In genomic region chr4:24907745-24908144, GRCm38 (mm10) we compare ENCODE assay signal across 19 mouse cellular contexts. TPM values are rescaled to one million over a fixed set of nuclear protein-coding genes. Genes with fewer than 3 reads are reported as not detected.
DNase-seq lines count a peak whose midpoint lies in the region; ATAC-seq and TF ChIP-seq lines count a peak whose summit lies in the region.
"Had no signal": no experiment of that assay in that cellular context is flagged by ENCODE, and none has a peak within 500 bp of the region (broad histone marks: within the 10 kb centered on the region; RNA-seq: fewer than 3 reads in every experiment).

No protein-coding gene starts in this region.

- peak; percentile 65; the same call in 1 of the 2 replicates for TF ChIP-seq EP300 in CH12.LX (IDR thresholded peaks at IDR 0.05; ENCODE audit: low read length)

- no peaks in the 10 kb centered on the region for H3K36me3 ChIP-seq in limb, embryonic 14.5 days (ENCODE audit: control insufficient read depth, insufficient read depth, low read length)
- peaks cover 16% of the 10 kb centered on the region for H3K36me3 ChIP-seq in limb, embryonic 10.5 days
- peaks cover 0 to 22% of the 10 kb centered on the region in 2 experiments for H3K36me3 ChIP-seq in CH12.LX (replicated peaks in 1 of 2; ENCODE audit: control insufficient read depth in 1 of 2, insufficient read depth in 1 of 2, low read length in 1 of 2)
- peaks cover 8% of the 10 kb centered on the region for H3K36me3 ChIP-seq in embryonic facial prominence, embryonic 14.5 days (ENCODE audit: control insufficient read depth, insufficient read depth, low read length)

- WGBS in limb, embryonic 14.5 days, result 36% methylated on average over 3 of the region's 3 CpGs
- WGBS in limb, embryonic 10.5 days, result 81% methylated on average over 3 of the region's 3 CpGs
- WGBS in embryonic facial prominence, embryonic 14.5 days, result 52% methylated on average over 3 of the region's 3 CpGs

- H3K27ac ChIP-seq in gastrocnemius, adult 2 months, result no peak overlapping the region
- no peak overlapping the region for H3K27ac ChIP-seq in limb, embryonic 14.5 days (replicated peaks; ENCODE audit: low read depth, low read length)
- H3K27ac ChIP-seq in limb, embryonic 10.5 days, result no peak overlapping the region
- H3K27ac ChIP-seq in CH12.LX (ENCODE audit: insufficient read depth, low read depth), result no peak overlapping the region
- H3K27ac ChIP-seq in embryonic facial prominence, embryonic 14.5 days (replicated peaks; ENCODE audit: low read depth, low read length), result no peak overlapping the region
- H3K27ac ChIP-seq: embryonic facial prominence, embryonic 15.5 days; heart, embryonic 15.5 days; hindbrain, embryonic 15.5 days; liver, embryonic 14.5 days; macrophage had no signal

- peak; percentile 40 for TF ChIP-seq RAD21 in CH12.LX (IDR thresholded peaks at IDR 0.05; ENCODE audit: low read depth, low read length)

- H3K27me3 ChIP-seq in limb, embryonic 14.5 days (ENCODE audit: control insufficient read depth, insufficient read depth, low read length), result no peaks in the 10 kb centered on the region
- H3K27me3 ChIP-seq in limb, embryonic 10.5 days (ENCODE audit: low read depth, poor library complexity, severe bottlenecking), result no peaks in the 10 kb centered on the region
- H3K27me3 ChIP-seq in CH12.LX (replicated peaks), result no peaks in the 10 kb centered on the region
- H3K27me3 ChIP-seq in embryonic facial prominence, embryonic 14.5 days (replicated peaks; ENCODE audit: control insufficient read depth, insufficient read depth, low read length), result no peaks in the 10 kb centered on the region
- H3K27me3 ChIP-seq: embryonic facial prominence, embryonic 15.5 days; heart, embryonic 15.5 days; hindbrain, embryonic 15.5 days; Patski had no signal

- DNase-seq in gastrocnemius, adult 2 months, result no peak
- DNase-seq in gastrocnemius, postnatal 10 days, result no peak
- peak; percentile 22 for DNase-seq in limb, embryonic 14.5 days (ENCODE audit: low spot score)
- DNase-seq in limb, embryonic 10.5 days (ENCODE audit: low spot score), result no peak
- peak; percentile 41 for DNase-seq in CH12.LX (ENCODE audit: extremely low read depth)
- peak; percentile 66 for DNase-seq in embryonic facial prominence, embryonic 14.5 days (ENCODE audit: low spot score)
- DNase-seq in gastrocnemius, postnatal 36 days, result no peak
- DNase-seq in cerebellum, adult 11 months, result no peak
- DNase-seq: adrenal gland, adult 2 months; cerebellum, adult 9-11 months; right cerebral cortex, adult 18-20 months; spleen, adult 18-20 months; thymus, postnatal 4 days had no signal

- no peaks in the 10 kb centered on the region for H3K9me3 ChIP-seq in limb, embryonic 14.5 days (ENCODE audit: control insufficient read depth, low read length)
- no peaks in the 10 kb centered on the region for H3K9me3 ChIP-seq in limb, embryonic 10.5 days (replicated peaks)
- H3K9me3 ChIP-seq in CH12.LX (replicated peaks; ENCODE audit: low read length), result no peaks in the 10 kb centered on the region
- no peaks in the 10 kb centered on the region for H3K9me3 ChIP-seq in embryonic facial prominence, embryonic 14.5 days (ENCODE audit: control insufficient read depth, low read length)
- H3K9me3 ChIP-seq: embryonic facial prominence, embryonic 15.5 days; heart, embryonic 15.5 days; hindbrain, embryonic 15.5 days had no signal

- no peak overlapping the region for H3K4me3 ChIP-seq in gastrocnemius, adult 2 months
- no peak overlapping the region for H3K4me3 ChIP-seq in limb, embryonic 14.5 days (replicated peaks; ENCODE audit: low read length)
- H3K4me3 ChIP-seq in limb, embryonic 10.5 days, result no peak overlapping the region
- H3K4me3 ChIP-seq in CH12.LX (replicated peaks in 1 of 3; ENCODE audit: low read depth in 2 of 3, low read length in 2 of 3, poor library complexity in 1 of 3), result no peak overlapping the region
- no peak overlapping the region for H3K4me3 ChIP-seq in embryonic facial prominence, embryonic 14.5 days (ENCODE audit: low read depth, low read length)
- H3K4me3 ChIP-seq: embryonic facial prominence, embryonic 15.5 days; heart, embryonic 15.5 days; hindbrain, embryonic 15.5 days had no signal

- TF ChIP-seq POLR2A in limb, embryonic 14.5 days (IDR thresholded peaks at IDR 0.05; ENCODE audit: borderline replicate concordance, extremely low read depth, insufficient read depth, insufficient read length), result no peak
- no peak for TF ChIP-seq POLR2A in CH12.LX (IDR thresholded peaks at IDR 0.05; ENCODE audit: low read depth, low read length)

- H3K9ac ChIP-seq in limb, embryonic 14.5 days (ENCODE audit: low read depth, low read length, severe bottlenecking), result no peak overlapping the region
- no peak overlapping the region for H3K9ac ChIP-seq in CH12.LX (ENCODE audit: insufficient read depth, low read depth)
- no peak overlapping the region for H3K9ac ChIP-seq in embryonic facial prominence, embryonic 14.5 days (ENCODE audit: low read depth, low read length)
- H3K9ac ChIP-seq: embryonic facial prominence, embryonic 15.5 days; heart, embryonic 15.5 days; hindbrain, embryonic 15.5 days; liver, embryonic 14.5 days had no signal

- in situ Hi-C loops in CH12.LX (cut with MboI; ENCODE audit: low pct_ligation_motif_present, low pct_unique_long_range_greater_than_20kb, low sequenced_read_pairs), result no loop called here

- H3K79me2 ChIP-seq in CH12.LX (replicated peaks; ENCODE audit: control insufficient read depth, extremely low read depth, insufficient read depth, poor library complexity, severe bottlenecking), result no peaks in the 10 kb centered on the region

- dilution Hi-C loops in CH12.LX (cut with MboI; ENCODE audit: extremely low pct_ligation_motif_present, extremely low pct_unique_long_range_greater_than_20kb, low sequenced_read_pairs), result no loop called here

- H3K4me2 ChIP-seq in limb, embryonic 14.5 days (replicated peaks; ENCODE audit: low read depth, low read length, severe bottlenecking), result no peak overlapping the region
- H3K4me2 ChIP-seq in CH12.LX (ENCODE audit: insufficient read depth, low read depth, poor library complexity, severe bottlenecking), result no peak overlapping the region
- H3K4me2 ChIP-seq in embryonic facial prominence, embryonic 14.5 days (ENCODE audit: low read depth, low read length), result no peak overlapping the region
- H3K4me2 ChIP-seq: embryonic facial prominence, embryonic 15.5 days; heart, embryonic 15.5 days; hindbrain, embryonic 15.5 days had no signal

- ATAC-seq in limb, embryonic 14.5 days (ENCODE audit: low FRiP score, low read depth), result no peak; the same call in 1 of the 2 replicates
- ATAC-seq in embryonic facial prominence, embryonic 14.5 days (ENCODE audit: low read depth), result no peak
- ATAC-seq: Patski had no signal

- H3K4me1 ChIP-seq in limb, embryonic 14.5 days (ENCODE audit: control insufficient read depth, insufficient read depth, low read length), result no peaks in the 10 kb centered on the region
- no peaks in the 10 kb centered on the region for H3K4me1 ChIP-seq in limb, embryonic 10.5 days
- peaks cover 0 to 3% of the 10 kb centered on the region in 2 experiments; a peak in 1 of 4 replicates for H3K4me1 ChIP-seq in CH12.LX (ENCODE audit: control insufficient read depth in 1 of 2, insufficient read depth in 2 of 2)
- H3K4me1 ChIP-seq in embryonic facial prominence, embryonic 14.5 days (ENCODE audit: control insufficient read depth, insufficient read depth, low read length), result no peaks in the 10 kb centered on the region
- H3K4me1 ChIP-seq: embryonic facial prominence, embryonic 15.5 days; heart, embryonic 15.5 days; hindbrain, embryonic 15.5 days had no signal

- peak; percentile 6; the same call in 1 of the 2 replicates for TF ChIP-seq CTCF in gastrocnemius, adult 2 months (IDR thresholded peaks at IDR 0.05)
- peak in 1 of 2 experiments; percentile 47; a peak in 2 of 4 replicates for TF ChIP-seq CTCF in CH12.LX (conservative IDR thresholded peaks at IDR 0.05 in 1 of 2, IDR thresholded peaks at IDR 0.05 in 1 of 2; ENCODE audit: low read depth in 2 of 2, low read length in 2 of 2)

- intact Hi-C loops in gastrocnemius, adult 2 months (cut with DNase I), result no loop called here
- intact Hi-C loops in gastrocnemius, postnatal 36 days (cut with DNase I), result no loop called here

RNA-seq across cellular contexts. Expression of gene Ndufaf4, which starts 9.9 kb away (rescaled TPM):
- 10 to 100 TPM; 40.0 to 55.9 TPM for total RNA-seq in gastrocnemius, adult 2 months (2021)
- 10 to 100 TPM; 24.7 to 29.0 TPM for total RNA-seq in gastrocnemius, postnatal 10 days (2021)
- 9.0 and 12.5 TPM in 2 replicates for polyA plus RNA-seq in limb, embryonic 14.5 days (2012; rRNA removed)
- polyA plus RNA-seq in limb, embryonic 14.5 days (2014; fragmentation: Nextera tagmentation; extraction: Ambion mirVana), result 41.9 and 46.1 TPM in 2 replicates
- polyA plus RNA-seq in limb, embryonic 10.5 days (2016; fragmentation: Nextera tagmentation; extraction: Ambion mirVana), result 53.3 and 64.7 TPM in 2 replicates
- total RNA-seq in CH12.LX (2012; rRNA removed) (13.9 and 24.0 TPM in 2 replicates), CH12.LX (2014; rRNA removed) (46.2 and 56.2 TPM in 2 replicates)
- polyA plus RNA-seq in CH12.LX (2012; ENCODE audit: insufficient read length, low read depth), result 53.1 and 54.1 TPM in 2 replicates
- polyA plus RNA-seq in embryonic facial prominence, embryonic 14.5 days (2014; fragmentation: Nextera tagmentation; extraction: Ambion mirVana), result 41.9 and 51.9 TPM in 2 replicates
- 10 to 100 TPM; 38.6 to 40.5 TPM for total RNA-seq in gastrocnemius, postnatal 36 days (2021)

RNA-seq across cellular contexts. Expression of gene Klhl32, which starts 56.8 kb away (rescaled TPM):
- total RNA-seq in gastrocnemius, adult 2 months (2021), result under 1 TPM; 0.20 TPM
- total RNA-seq in gastrocnemius, postnatal 10 days (2021), result under 1 TPM; 0.28 to 0.84 TPM
- polyA plus RNA-seq in limb, embryonic 14.5 days (2012; rRNA removed), result 1.5 TPM in 2 replicates
- 3.0 and 4.2 TPM in 2 replicates for polyA plus RNA-seq in limb, embryonic 14.5 days (2014; fragmentation: Nextera tagmentation; extraction: Ambion mirVana)
- polyA plus RNA-seq in limb, embryonic 10.5 days (2016; fragmentation: Nextera tagmentation; extraction: Ambion mirVana), result 4.0 and 4.9 TPM in 2 replicates
- total RNA-seq in CH12.LX (2012; rRNA removed) (0.38 and 0.55 TPM in 2 replicates), CH12.LX (2014; rRNA removed) (0.60 and 0.85 TPM in 2 replicates)
- polyA plus RNA-seq in CH12.LX (2012; ENCODE audit: insufficient read length, low read depth), result 0.87 and 1.1 TPM in 2 replicates
- polyA plus RNA-seq in embryonic facial prominence, embryonic 14.5 days (2014; fragmentation: Nextera tagmentation; extraction: Ambion mirVana), result 2.8 TPM in 2 replicates
- under 1 TPM in 1 of 2 experiments, not detected in 1; 0.10 TPM for total RNA-seq in gastrocnemius, postnatal 36 days (2021)
- polyA plus RNA-seq: macrophage had no signal

RNA-seq across cellular contexts. Expression of gene Gpr63, which starts 58.5 kb away (rescaled TPM):
- total RNA-seq in gastrocnemius, adult 2 months (2021), result 1 to 10 TPM in 1 of 2 experiments, under 1 TPM in 1; 0.54 to 1.0 TPM
- 1 to 10 TPM; 1.6 to 3.2 TPM for total RNA-seq in gastrocnemius, postnatal 10 days (2021)
- 5.6 and 9.1 TPM in 2 replicates for polyA plus RNA-seq in limb, embryonic 14.5 days (2012; rRNA removed)
- polyA plus RNA-seq in limb, embryonic 14.5 days (2014; fragmentation: Nextera tagmentation; extraction: Ambion mirVana), result 2.1 and 3.6 TPM in 2 replicates
- 1.9 and 2.4 TPM in 2 replicates for polyA plus RNA-seq in limb, embryonic 10.5 days (2016; fragmentation: Nextera tagmentation; extraction: Ambion mirVana)
- total RNA-seq in CH12.LX (2012; rRNA removed) (not detected in 2 replicates), CH12.LX (2014; rRNA removed) (not detected in 2 replicates)
- polyA plus RNA-seq in CH12.LX (2012; ENCODE audit: insufficient read length, low read depth), result not detected in 2 replicates
- polyA plus RNA-seq in embryonic facial prominence, embryonic 14.5 days (2014; fragmentation: Nextera tagmentation; extraction: Ambion mirVana), result 2.0 and 2.8 TPM in 2 replicates
- total RNA-seq in gastrocnemius, postnatal 36 days (2021), result 1 to 10 TPM in 1 of 2 experiments, under 1 TPM in 1; 0.76 to 1.1 TPM
- polyA plus RNA-seq: macrophage had no signal

Comparison
In these comparisons a context has a peak if more than half of its experiments do, and no peak if none do; other contexts are left out.
1. DNase-seq: peak in limb, embryonic 14.5 days (single experiment), CH12.LX (single experiment) and embryonic facial prominence, embryonic 14.5 days (single experiment); none in gastrocnemius, adult 2 months (single experiment), gastrocnemius, postnatal 10 days (single experiment), limb, embryonic 10.5 days (single experiment), gastrocnemius, postnatal 36 days (0 of 2) and cerebellum, adult 11 months (single experiment).